ENCODE assay signal across 21 mouse cellular contexts in the genomic region with DNA sequence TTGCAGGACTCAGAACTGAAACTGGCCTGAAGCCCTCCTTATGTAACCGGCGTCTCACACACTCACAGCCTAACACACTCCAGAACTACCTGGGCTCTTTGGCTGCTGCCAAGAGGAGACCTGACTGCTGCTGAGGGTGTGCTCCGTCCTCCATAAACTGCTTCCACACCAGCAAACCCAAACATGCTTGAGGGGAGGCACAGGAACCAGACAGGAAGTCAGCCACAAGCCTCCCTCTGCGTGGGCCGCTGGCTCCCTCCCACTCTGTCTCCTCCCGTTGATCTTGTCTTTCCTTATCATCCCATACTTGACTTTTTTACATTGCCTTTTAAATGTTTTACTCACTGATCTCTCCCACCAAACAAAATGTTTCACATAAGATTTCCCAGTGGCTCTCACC. TPM values are rescaled to one million over a fixed set of nuclear protein-coding genes. Genes with fewer than 3 reads are reported as not detected.
DNase-seq lines count a peak whose midpoint lies in the region; ATAC-seq and TF ChIP-seq lines count a peak whose summit lies in the region.
"Had no signal": no experiment of that assay in that cellular context is flagged by ENCODE, and none has a peak within 500 bp of the region (broad histone marks: within the 10 kb centered on the region; RNA-seq: fewer than 3 reads in every experiment).

No protein-coding gene starts in this region.

- no peak for TF ChIP-seq POLR2A in thymus, adult 2 months (IDR thresholded peaks at IDR 0.05; ENCODE audit: control insufficient read depth, extremely low read depth, insufficient read depth, low read length, poor library complexity)

- no peak overlapping the region for H3K27ac ChIP-seq in kidney, embryonic 15.5 days
- no peak overlapping the region for H3K27ac ChIP-seq in thymus, adult 2 months (ENCODE audit: control insufficient read depth, insufficient read depth, low read length)
- H3K27ac ChIP-seq: limb, embryonic 15.5 days; midbrain, embryonic 13.5 days; stomach, embryonic 15.5 days had no signal

- no peak for ATAC-seq in kidney, embryonic 15.5 days (replicated peaks; ENCODE audit: low FRiP score)
- ATAC-seq in megakaryocyte progenitor cell, adult 5-6 weeks (replicated peaks; ENCODE audit: poor library complexity) = peak; percentile 21; the same call in 1 of the 2 replicates
- ATAC-seq: hindbrain, embryonic 16.5 days; liver, postnatal 0 days; midbrain, embryonic 13.5 days had no signal

- H3K4me2 ChIP-seq in kidney, embryonic 15.5 days = no peak overlapping the region
- H3K4me2 ChIP-seq: limb, embryonic 15.5 days; midbrain, embryonic 13.5 days; stomach, embryonic 15.5 days had no signal

- H3K36me3 ChIP-seq in kidney, embryonic 15.5 days = no peaks in the 10 kb centered on the region
- no peaks in the 10 kb centered on the region for H3K36me3 ChIP-seq in thymus, adult 2 months (ENCODE audit: control insufficient read depth, insufficient read depth, low read length)
- H3K36me3 ChIP-seq: limb, embryonic 15.5 days; midbrain, embryonic 13.5 days; stomach, embryonic 15.5 days had no signal

- peaks cover 6% of the 10 kb centered on the region for H3K4me1 ChIP-seq in kidney, embryonic 15.5 days
- peaks cover 10% of the 10 kb centered on the region for H3K4me1 ChIP-seq in thymus, adult 2 months (replicated peaks; ENCODE audit: control insufficient read depth, insufficient read depth, low read length)

- H3K9ac ChIP-seq in kidney, embryonic 15.5 days = no peak overlapping the region
- H3K9ac ChIP-seq: limb, embryonic 15.5 days; liver, postnatal 0 days; midbrain, embryonic 13.5 days; stomach, embryonic 15.5 days had no signal

- no peaks in the 10 kb centered on the region for H3K27me3 ChIP-seq in kidney, embryonic 15.5 days
- no peaks in the 10 kb centered on the region for H3K27me3 ChIP-seq in thymus, adult 2 months (ENCODE audit: control insufficient read depth, insufficient read depth, low read length)
- H3K27me3 ChIP-seq: limb, embryonic 15.5 days; midbrain, embryonic 13.5 days; stomach, embryonic 15.5 days had no signal

- H3K9me3 ChIP-seq in kidney, embryonic 15.5 days (replicated peaks) = 0 out of 2 replicates have a peak, but pooled peaks cover 2% of the 10 kb centered on the region
- H3K9me3 ChIP-seq: limb, embryonic 15.5 days; midbrain, embryonic 13.5 days; stomach, embryonic 15.5 days had no signal

- TF ChIP-seq CTCF in thymus, adult 2 months (IDR thresholded peaks at IDR 0.05; ENCODE audit: borderline replicate concordance, control insufficient read depth, extremely low read depth, insufficient read depth, low read length, poor library complexity) = no peak

- peak; percentile 25 for DNase-seq in kidney, postnatal 10 days
- peak; percentile 9 for DNase-seq in thymus, adult 2 months
- no peak for DNase-seq in thymus, postnatal 10 days (ENCODE audit: low spot score in 2 of 2)
- DNase-seq in spleen, adult 12 weeks (ENCODE audit: low spot score) = no peak
- DNase-seq in cerebellum, postnatal 25 days = no peak
- DNase-seq: cerebellum, adult 9-11 months; embryo, embryonic 11 days; gastrocnemius, postnatal 36 days; heart, postnatal 36 days; kidney, adult 11 months; liver, postnatal 0 days; lung, postnatal 14 days had no signal

- H3K4me3 ChIP-seq in kidney, embryonic 15.5 days (replicated peaks) = no peak overlapping the region
- H3K4me3 ChIP-seq in thymus, adult 2 months (ENCODE audit: control insufficient read depth, insufficient read depth, low read length) = no peak overlapping the region
- H3K4me3 ChIP-seq: limb, embryonic 15.5 days; midbrain, embryonic 13.5 days; stomach, embryonic 15.5 days had no signal

- 37% methylated on average over 6 of the region's 6 CpGs for WGBS in kidney, embryonic 15.5 days
- 16% methylated on average over 6 of the region's 6 CpGs for WGBS in thymus, adult 2 months

RNA-seq across cellular contexts. Expression of gene Scn11a, which starts 23.8 kb away (rescaled TPM):
- 0.04 TPM in 2 replicates for polyA plus RNA-seq in kidney, embryonic 15.5 days (2015; fragmentation: Nextera tagmentation; extraction: Ambion mirVana)
- polyA plus RNA-seq in thymus, adult 2 months (2012; rRNA removed) = 0.04 TPM in 1 of 2 replicates, not detected in the other
- not detected in 2 replicates for total RNA-seq in megakaryocyte progenitor cell, adult 5-6 weeks (2015)
- not detected in 2 replicates for total RNA-seq in megakaryocyte progenitor cell, adult 5-6 weeks (2017)
- total RNA-seq: adrenal gland, adult 18-20 months; gastrocnemius, postnatal 36 days; layer of hippocampus, postnatal 25 days had no signal
- polyA plus RNA-seq: liver, postnatal 0 days; spleen, adult 2 months had no signal

Comparison
In these comparisons a context has a peak if more than half of its experiments do, and no peak if none do; other contexts are left out.
1. DNase-seq: peak in kidney, postnatal 10 days (single experiment) and thymus, adult 2 months (single experiment); none in thymus, postnatal 10 days (0 of 2), spleen, adult 12 weeks (single experiment) and cerebellum, postnatal 25 days (0 of 2).